Mouse (Mus musculus): ENCODE data around the gene Snx30. TPM values are rescaled to one million over a fixed set of nuclear protein-coding genes. Genes with fewer than 3 reads are reported as not detected.

Snx30 gene
- total RNA-seq, 1 experiment = 19.8 TPM

- no peak for DNase-seq (ENCODE audit: low read depth, low spot score)
- TF ChIP-seq ZC3H11A (IDR thresholded peaks at IDR 0.05; ENCODE audit: borderline replicate concordance, low read depth, low read length) = no peak
- no peak for TF ChIP-seq HCFC1 (IDR thresholded peaks at IDR 0.05; ENCODE audit: borderline replicate concordance, insufficient read depth, low read length)
- no peak for TF ChIP-seq ZNF384 (IDR thresholded peaks at IDR 0.05; ENCODE audit: low read depth, low read length)
- TF ChIP-seq CHD2 (IDR thresholded peaks at IDR 0.05; ENCODE audit: low read depth, low read length) = no peak
- TF ChIP-seq MAFK (IDR thresholded peaks at IDR 0.05; ENCODE audit: insufficient read depth, low read depth, low read length) = no peak
- H3K27ac ChIP-seq (ENCODE audit: insufficient read depth, low read depth, low read length, poor library complexity, severe bottlenecking) = no peak overlapping the region
- H3K9me3 ChIP-seq (ENCODE audit: control insufficient read depth, insufficient read depth, low read depth, low read length) = no peaks in the 10 kb centered on the region
- in situ Hi-C loops (cut with MboI; ENCODE audit: low sequenced_read_pairs in 2 of 2, unreplicated experiment in 2 of 2) = no loop called here
- peaks cover 4 to 6% of the 10 kb centered on the region in 2 experiments; a peak in 3 of 4 replicates for H3K4me1 ChIP-seq (ENCODE audit: control insufficient read depth in 2 of 2, insufficient read depth in 2 of 2, low read length in 2 of 2, poor library complexity in 1 of 2)
- H3K4me3 ChIP-seq (ENCODE audit: insufficient read depth in 1 of 2, low read depth in 1 of 2, low read length in 2 of 2, poor library complexity in 1 of 2, severe bottlenecking in 1 of 2) = no peak overlapping the region
- no peak overlapping the region for H3K9ac ChIP-seq (ENCODE audit: insufficient read depth, low read depth, low read length, poor library complexity, severe bottlenecking)
- H3K36me3 ChIP-seq (ENCODE audit: control insufficient read depth, insufficient read depth, low read length, poor library complexity, severe bottlenecking) = no peaks in the 10 kb centered on the region
These were observed 886 bp upstream of the Snx30 start for GRCm38 (mm10) chr4:59804754-59805153.

GRCm38 (mm10) chr4:59805968-59806878 lies 583 bp downstream of the Snx30 start:
- in situ Hi-C loops (cut with MboI; ENCODE audit: low sequenced_read_pairs in 2 of 2, unreplicated experiment in 2 of 2) = no loop called here
- H3K9ac ChIP-seq (ENCODE audit: insufficient read depth, low read depth, low read length, poor library complexity, severe bottlenecking) = peak overlapping the region; percentile 90
- H3K9me3 ChIP-seq (ENCODE audit: control insufficient read depth, insufficient read depth, low read depth, low read length) = no peaks in the 10 kb centered on the region
- DNase-seq (ENCODE audit: low read depth, low spot score) = no peak
- H3K4me3 ChIP-seq (ENCODE audit: insufficient read depth in 1 of 2, low read depth in 1 of 2, low read length in 2 of 2, poor library complexity in 1 of 2, severe bottlenecking in 1 of 2) = peak overlapping the region; percentile 84 to 98
- H3K4me1 ChIP-seq (ENCODE audit: control insufficient read depth in 2 of 2, insufficient read depth in 2 of 2, low read length in 2 of 2, poor library complexity in 1 of 2) = peaks cover 6 to 7% of the 10 kb centered on the region in 2 experiments; a peak in 3 of 4 replicates
- TF ChIP-seq HCFC1 (IDR thresholded peaks at IDR 0.05; ENCODE audit: borderline replicate concordance, insufficient read depth, low read length) (0 out of 2 replicates have a peak, but pooled peaks have one; percentile 15), ZNF384 (IDR thresholded peaks at IDR 0.05; ENCODE audit: low read depth, low read length) (no peak)
- peak overlapping the region; percentile 6; the same call in 1 of the 2 replicates for H3K27ac ChIP-seq (ENCODE audit: insufficient read depth, low read depth, low read length, poor library complexity, severe bottlenecking)
- H3K36me3 ChIP-seq (ENCODE audit: control insufficient read depth, insufficient read depth, low read length, poor library complexity, severe bottlenecking) = no peaks in the 10 kb centered on the region

DNA sequence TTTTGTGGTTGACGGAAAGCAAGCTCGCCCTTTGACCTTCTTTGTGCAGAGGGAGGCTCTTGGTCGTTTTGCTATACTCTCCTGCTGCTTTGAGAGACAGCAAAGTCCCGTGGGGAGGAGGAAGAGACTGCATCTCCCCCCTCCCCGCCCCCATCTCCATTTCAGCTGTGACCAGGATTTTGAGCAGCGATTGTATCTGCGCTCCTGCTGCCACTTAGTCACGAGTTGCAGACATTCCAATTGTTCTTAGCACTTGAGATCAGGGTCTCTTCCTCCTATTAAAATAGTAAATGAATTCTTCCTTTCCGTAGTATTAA lies 1.2 kb downstream of the Snx30 start:
- H3K36me3 ChIP-seq (ENCODE audit: control insufficient read depth, insufficient read depth, low read length, poor library complexity, severe bottlenecking) = no peaks in the 10 kb centered on the region
- H3K27ac ChIP-seq (ENCODE audit: insufficient read depth, low read depth, low read length, poor library complexity, severe bottlenecking) = no peak overlapping the region
- DNase-seq (ENCODE audit: low read depth, low spot score) = no peak
- no peak for TF ChIP-seq ZC3H11A (IDR thresholded peaks at IDR 0.05; ENCODE audit: borderline replicate concordance, low read depth, low read length)
- TF ChIP-seq ZNF384 (IDR thresholded peaks at IDR 0.05; ENCODE audit: low read depth, low read length) = no peak
- TF ChIP-seq MAFK (IDR thresholded peaks at IDR 0.05; ENCODE audit: insufficient read depth, low read depth, low read length) = no peak
- no peak for TF ChIP-seq HCFC1 (IDR thresholded peaks at IDR 0.05; ENCODE audit: borderline replicate concordance, insufficient read depth, low read length)
- peaks cover 6 to 7% of the 10 kb centered on the region in 2 experiments; a peak in 3 of 4 replicates for H3K4me1 ChIP-seq (ENCODE audit: control insufficient read depth in 2 of 2, insufficient read depth in 2 of 2, low read length in 2 of 2, poor library complexity in 1 of 2)
- peak overlapping the region; percentile 90 for H3K9ac ChIP-seq (ENCODE audit: insufficient read depth, low read depth, low read length, poor library complexity, severe bottlenecking)
- in situ Hi-C loops (cut with MboI; ENCODE audit: low sequenced_read_pairs in 2 of 2, unreplicated experiment in 2 of 2) = no loop called here
- peak overlapping the region; percentile 84 to 98 for H3K4me3 ChIP-seq (ENCODE audit: insufficient read depth in 1 of 2, low read depth in 1 of 2, low read length in 2 of 2, poor library complexity in 1 of 2, severe bottlenecking in 1 of 2)
- H3K9me3 ChIP-seq (ENCODE audit: control insufficient read depth, insufficient read depth, low read depth, low read length) = no peaks in the 10 kb centered on the region

GRCm38 (mm10) chr4:59807521-59807920 lies 1.9 kb downstream of the Snx30 start:
- no peak overlapping the region for H3K9ac ChIP-seq (ENCODE audit: insufficient read depth, low read depth, low read length, poor library complexity, severe bottlenecking)
- TF ChIP-seq CHD2 (IDR thresholded peaks at IDR 0.05; ENCODE audit: low read depth, low read length) (no peak), ZC3H11A (IDR thresholded peaks at IDR 0.05; ENCODE audit: borderline replicate concordance, low read depth, low read length) (no peak), MAFK (IDR thresholded peaks at IDR 0.05; ENCODE audit: insufficient read depth, low read depth, low read length) (no peak), HCFC1 (IDR thresholded peaks at IDR 0.05; ENCODE audit: borderline replicate concordance, insufficient read depth, low read length) (no peak), ZNF384 (IDR thresholded peaks at IDR 0.05; ENCODE audit: low read depth, low read length) (no peak)
- in situ Hi-C loops (cut with MboI; ENCODE audit: low sequenced_read_pairs in 2 of 2, unreplicated experiment in 2 of 2) = no loop called here
- H3K27ac ChIP-seq (ENCODE audit: insufficient read depth, low read depth, low read length, poor library complexity, severe bottlenecking) = no peak overlapping the region
- H3K36me3 ChIP-seq (ENCODE audit: control insufficient read depth, insufficient read depth, low read length, poor library complexity, severe bottlenecking) = no peaks in the 10 kb centered on the region
- H3K9me3 ChIP-seq (ENCODE audit: control insufficient read depth, insufficient read depth, low read depth, low read length) = no peaks in the 10 kb centered on the region
- peaks cover 6 to 7% of the 10 kb centered on the region in 2 experiments; a peak in 3 of 4 replicates for H3K4me1 ChIP-seq (ENCODE audit: control insufficient read depth in 2 of 2, insufficient read depth in 2 of 2, low read length in 2 of 2, poor library complexity in 1 of 2)
- 0 out of 4 replicates have a peak overlapping the region, but pooled peaks of 1 of the 2 experiments have one; percentile 98 for H3K4me3 ChIP-seq (ENCODE audit: insufficient read depth in 1 of 2, low read depth in 1 of 2, low read length in 2 of 2, poor library complexity in 1 of 2, severe bottlenecking in 1 of 2)
- DNase-seq (ENCODE audit: low read depth, low spot score) = no peak
